Mouse (Mus musculus): ENCODE measurements around the gene Irgq.

- no peak for TF ChIP-seq TCF3 (IDR thresholded peaks at IDR 0.05; ENCODE audit: insufficient read length, low read depth)
- TF ChIP-seq POLR2A (IDR thresholded peaks at IDR 0.05; ENCODE audit: insufficient read length, low read depth): no peak
- TF ChIP-seq USF1 (IDR thresholded peaks at IDR 0.05; ENCODE audit: low read depth): no peak
Observed at GRCm38 (mm10) chr7:24563191-24563836, 32.8 kb downstream of the Irgq start.

All from myocyte (in vitro differentiated cells).